Mouse (Mus musculus): Measurements from ENCODE around the gene Ptprj.

DNA sequence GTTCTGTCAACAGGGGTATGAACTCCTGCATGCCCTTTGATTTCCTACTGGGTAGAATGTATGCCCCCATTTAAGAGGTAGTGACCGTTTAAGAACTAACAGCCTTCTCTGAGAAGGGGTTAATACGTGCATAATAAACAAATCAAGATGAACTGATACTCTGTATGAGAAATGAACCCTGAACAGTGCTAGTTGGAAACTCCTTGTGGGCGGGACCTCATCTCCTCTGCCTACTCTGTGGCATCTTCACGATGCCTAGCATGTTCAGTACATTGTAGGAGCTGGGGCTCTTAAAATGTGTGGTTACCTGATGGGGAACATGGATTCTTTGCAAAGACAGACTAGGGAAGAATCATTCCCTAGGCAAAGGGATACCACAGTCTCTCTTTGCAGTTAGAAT lies 1.9 kb upstream of the Ptprj start:
- no peak for TF ChIP-seq CTCF (IDR thresholded peaks at IDR 0.05; ENCODE audit: low read depth, low read length)
- TF ChIP-seq POLR2A (IDR thresholded peaks at IDR 0.05; ENCODE audit: borderline replicate concordance, low read depth, low read length) = no peak
